Mouse (Mus musculus): ENCODE results near the gene Hkdc1. TPM values are rescaled to one million over a fixed set of nuclear protein-coding genes. Genes with fewer than 3 reads are reported as not detected.
"Not testable (repeated sequence)": the region's sequence is repeated elsewhere in the genome, so short reads cannot be mapped to it uniquely, and the experiment has no call there.

Hkdc1 gene
- polyA plus RNA-seq (2015; fragmentation: Nextera tagmentation; extraction: Ambion mirVana), result 0.11 and 0.28 TPM in 2 replicates

GRCm38 (mm10) chr10:62422255-62422654 lies at the start of gene Hkdc1:
Gene Hkdc1, minus strand, starts transcription at chr10:62422491.
- no peaks in the 10 kb centered on the region for H3K36me3 ChIP-seq (ENCODE audit: control insufficient read depth, insufficient read depth)
- no peak for ATAC-seq
- no peak within 1 kb of the TSS for H3K4me2 ChIP-seq (ENCODE audit: low read length)
- no peaks in the 10 kb centered on the region for H3K4me1 ChIP-seq (replicated peaks; ENCODE audit: control insufficient read depth, insufficient read depth, low read length)
- no peaks in the 10 kb centered on the region for H3K9me3 ChIP-seq (ENCODE audit: control insufficient read depth, low read length)
- H3K4me3 ChIP-seq (replicated peaks; ENCODE audit: low read length), result no peak within 1 kb of the TSS
- no peak within 1 kb of the TSS for H3K27ac ChIP-seq (ENCODE audit: low read length)
- H3K9ac ChIP-seq (replicated peaks; ENCODE audit: low read depth, low read length), result no peak within 1 kb of the TSS
- H3K27me3 ChIP-seq (replicated peaks; ENCODE audit: control insufficient read depth, insufficient read depth, low read length), result no peaks in the 10 kb centered on the region
- WGBS, result 59% methylated on average over 15 of the region's 15 CpGs

DNA sequence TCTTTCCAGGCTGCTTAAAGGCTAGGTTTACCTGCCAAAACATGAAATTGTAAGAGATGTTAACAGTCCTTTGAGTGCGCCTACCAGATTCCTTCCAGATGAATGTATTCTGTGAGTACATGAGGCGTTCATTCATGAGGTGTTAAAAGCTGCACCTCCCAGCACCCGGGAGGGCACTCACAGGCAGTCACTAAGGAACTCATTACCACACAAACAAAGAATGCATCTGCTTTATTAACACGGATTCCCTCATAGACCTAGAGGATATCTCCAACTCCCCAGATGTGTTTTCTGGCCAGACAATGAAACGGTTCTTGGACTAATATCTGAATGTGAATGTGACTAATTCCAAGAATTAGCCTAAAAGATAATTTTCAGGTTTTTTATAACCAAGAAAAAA lies 48.8 kb upstream of the Hkdc1 start:
- Histone ChIP-seq H3K9ac (replicated peaks; ENCODE audit: low read depth, low read length) (no peak overlapping the region), H3K9me3 (ENCODE audit: control insufficient read depth, low read length) (no peaks in the 10 kb centered on the region), H3K36me3 (ENCODE audit: control insufficient read depth, insufficient read depth) (no peaks in the 10 kb centered on the region), H3K4me3 (replicated peaks; ENCODE audit: low read length) (no peak overlapping the region), H3K27me3 (replicated peaks; ENCODE audit: control insufficient read depth, insufficient read depth, low read length) (no peaks in the 10 kb centered on the region), H3K4me1 (replicated peaks; ENCODE audit: control insufficient read depth, insufficient read depth, low read length) (no peaks in the 10 kb centered on the region), H3K27ac (ENCODE audit: low read length) (no peak overlapping the region), H3K4me2 (ENCODE audit: low read length) (no peak overlapping the region)
- no peak for ATAC-seq
- 23% methylated on average over 5 of the region's 5 CpGs for WGBS

GRCm38 (mm10) chr10:62469736-62470135 lies 47.4 kb upstream of the Hkdc1 start:
- WGBS, result 93% methylated on average over 4 of the region's 4 CpGs
- no peaks in the 10 kb centered on the region for H3K9me3 ChIP-seq (ENCODE audit: control insufficient read depth, low read length)
- no peak overlapping the region for H3K27ac ChIP-seq (ENCODE audit: low read length)
- H3K4me1 ChIP-seq (replicated peaks; ENCODE audit: control insufficient read depth, insufficient read depth, low read length), result no peaks in the 10 kb centered on the region
- no peak for ATAC-seq
- no peak overlapping the region for H3K9ac ChIP-seq (replicated peaks; ENCODE audit: low read depth, low read length)
- H3K4me3 ChIP-seq (replicated peaks; ENCODE audit: low read length), result no peak overlapping the region
- H3K36me3 ChIP-seq (ENCODE audit: control insufficient read depth, insufficient read depth), result no peaks in the 10 kb centered on the region
- H3K4me2 ChIP-seq (ENCODE audit: low read length), result no peak overlapping the region
- H3K27me3 ChIP-seq (replicated peaks; ENCODE audit: control insufficient read depth, insufficient read depth, low read length), result no peaks in the 10 kb centered on the region

DNA sequence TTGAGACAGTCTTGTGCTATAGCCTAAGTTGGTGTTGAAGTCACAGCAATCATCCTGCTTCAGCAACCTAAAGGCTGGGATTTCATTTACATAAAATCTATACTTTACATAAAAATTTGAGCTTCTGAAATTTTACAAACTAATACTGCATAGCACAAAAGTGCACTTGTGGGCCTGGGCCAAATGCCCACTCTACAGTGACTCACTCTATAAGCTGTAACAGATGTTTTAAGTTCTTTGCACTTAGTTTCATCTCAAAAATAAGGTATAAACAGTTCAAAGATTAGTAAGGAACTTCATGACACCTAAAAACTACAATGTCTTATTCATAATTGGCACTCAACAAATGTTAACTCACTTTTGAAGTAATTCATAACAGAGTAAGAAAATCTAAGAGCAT lies 39.0 kb upstream of the Hkdc1 start:
- no peak overlapping the region for H3K27ac ChIP-seq (ENCODE audit: low read length)
- H3K27me3 ChIP-seq (replicated peaks; ENCODE audit: control insufficient read depth, insufficient read depth, low read length), result no peaks in the 10 kb centered on the region
- ATAC-seq, result no peak
- H3K4me1 ChIP-seq (replicated peaks; ENCODE audit: control insufficient read depth, insufficient read depth, low read length), result no peaks in the 10 kb centered on the region
- peaks cover 17% of the 10 kb centered on the region for H3K36me3 ChIP-seq (ENCODE audit: control insufficient read depth, insufficient read depth)
- H3K4me3 ChIP-seq (replicated peaks; ENCODE audit: low read length), result no peak overlapping the region
- no peak overlapping the region for H3K9ac ChIP-seq (replicated peaks; ENCODE audit: low read depth, low read length)
- no peak overlapping the region for H3K4me2 ChIP-seq (ENCODE audit: low read length)
- H3K9me3 ChIP-seq (ENCODE audit: control insufficient read depth, low read length), result no peaks in the 10 kb centered on the region

- not testable (repeated sequence) for H3K9me3 ChIP-seq (ENCODE audit: control insufficient read depth, low read length); H3K27ac ChIP-seq (ENCODE audit: low read length); H3K4me2 ChIP-seq (ENCODE audit: low read length); ATAC-seq; H3K4me3 ChIP-seq (replicated peaks; ENCODE audit: low read length); H3K27me3 ChIP-seq (replicated peaks; ENCODE audit: control insufficient read depth, insufficient read depth, low read length); H3K9ac ChIP-seq (replicated peaks; ENCODE audit: low read depth, low read length)
- peaks cover 12% of the 10 kb centered on the region for H3K36me3 ChIP-seq (ENCODE audit: control insufficient read depth, insufficient read depth)
- peaks cover 15% of the 10 kb centered on the region for H3K4me1 ChIP-seq (replicated peaks; ENCODE audit: control insufficient read depth, insufficient read depth, low read length)
- WGBS, result 72% methylated on average over 11 of the region's 11 CpGs
Observed at GRCm38 (mm10) chr10:62452001-62452400, 29.7 kb upstream of the Hkdc1 start.

GRCm38 (mm10) chr10:62450280-62450640 lies 28.0 kb upstream of the Hkdc1 start:
- H3K4me3 ChIP-seq (replicated peaks; ENCODE audit: low read length), result peak overlapping the region; percentile 99
- no peaks in the 10 kb centered on the region for H3K27me3 ChIP-seq (replicated peaks; ENCODE audit: control insufficient read depth, insufficient read depth, low read length)
- H3K36me3 ChIP-seq (ENCODE audit: control insufficient read depth, insufficient read depth), result peaks cover 17% of the 10 kb centered on the region
- H3K4me2 ChIP-seq (ENCODE audit: low read length), result peak overlapping the region; percentile 70
- H3K4me1 ChIP-seq (replicated peaks; ENCODE audit: control insufficient read depth, insufficient read depth, low read length), result peaks cover 15% of the 10 kb centered on the region
- 37% methylated on average over 18 of the region's 18 CpGs for WGBS
- no peak; the same call in 1 of the 2 replicates for ATAC-seq
- H3K9me3 ChIP-seq (ENCODE audit: control insufficient read depth, low read length), result no peaks in the 10 kb centered on the region
- H3K9ac ChIP-seq (replicated peaks; ENCODE audit: low read depth, low read length), result 0 out of 2 replicates have a peak overlapping the region, but pooled peaks have one; percentile 27
- H3K27ac ChIP-seq (ENCODE audit: low read length), result peak overlapping the region; percentile 91

GRCm38 (mm10) chr10:62449364-62450279 lies 27.3 kb upstream of the Hkdc1 start, which contains the start of the genes 4930507D05Rik and Supv3l1:
Gene 4930507D05Rik, plus strand, starts transcription at chr10:62449489.
Gene Supv3l1, minus strand, starts transcription at chr10:62449738.
- under 1% methylated on average over 73 of the region's 73 CpGs for WGBS

GRCm38 (mm10) chr10:62430427-62430826 lies 8.1 kb upstream of the Hkdc1 start:
- ATAC-seq, result no peak
- H3K27ac ChIP-seq (ENCODE audit: low read length), result no peak overlapping the region
- H3K36me3 ChIP-seq (ENCODE audit: control insufficient read depth, insufficient read depth), result peaks cover 43% of the 10 kb centered on the region
- no peaks in the 10 kb centered on the region for H3K4me1 ChIP-seq (replicated peaks; ENCODE audit: control insufficient read depth, insufficient read depth, low read length)
- H3K4me2 ChIP-seq (ENCODE audit: low read length), result no peak overlapping the region
- H3K9ac ChIP-seq (replicated peaks; ENCODE audit: low read depth, low read length), result no peak overlapping the region
- no peaks in the 10 kb centered on the region for H3K9me3 ChIP-seq (ENCODE audit: control insufficient read depth, low read length)
- H3K4me3 ChIP-seq (replicated peaks; ENCODE audit: low read length), result no peak overlapping the region
- H3K27me3 ChIP-seq (replicated peaks; ENCODE audit: control insufficient read depth, insufficient read depth, low read length), result no peaks in the 10 kb centered on the region
- 92% methylated on average over 5 of the region's 5 CpGs for WGBS

More at GRCm38 (mm10) chr10:62449364-62450279, 27.3 kb upstream of the Hkdc1 start, which contains the start of the genes 4930507D05Rik and Supv3l1:
- Histone ChIP-seq H3K9ac (replicated peaks; ENCODE audit: low read depth, low read length) (peak within 1 kb of the TSS; percentile 93), H3K4me1 (replicated peaks; ENCODE audit: control insufficient read depth, insufficient read depth, low read length) (peaks cover 15% of the 10 kb centered on the region), H3K36me3 (ENCODE audit: control insufficient read depth, insufficient read depth) (peaks cover 23% of the 10 kb centered on the region), H3K9me3 (ENCODE audit: control insufficient read depth, low read length) (no peaks in the 10 kb centered on the region), H3K4me2 (ENCODE audit: low read length) (peak within 1 kb of the TSS; percentile 91), H3K4me3 (replicated peaks; ENCODE audit: low read length) (peak within 1 kb of the TSS; percentile 99), H3K27me3 (replicated peaks; ENCODE audit: control insufficient read depth, insufficient read depth, low read length) (no peaks in the 10 kb centered on the region), H3K27ac (ENCODE audit: low read length) (peak within 1 kb of the TSS; percentile 91)
- ATAC-seq, result peak; percentile 96

- Histone ChIP-seq H3K4me1 (replicated peaks; ENCODE audit: control insufficient read depth, insufficient read depth, low read length) (no peaks in the 10 kb centered on the region), H3K27me3 (replicated peaks; ENCODE audit: control insufficient read depth, insufficient read depth, low read length) (no peaks in the 10 kb centered on the region), H3K4me3 (replicated peaks; ENCODE audit: low read length) (no peak overlapping the region), H3K4me2 (ENCODE audit: low read length) (no peak overlapping the region), H3K9ac (replicated peaks; ENCODE audit: low read depth, low read length) (no peak overlapping the region), H3K27ac (ENCODE audit: low read length) (no peak overlapping the region), H3K9me3 (ENCODE audit: control insufficient read depth, low read length) (no peaks in the 10 kb centered on the region), H3K36me3 (ENCODE audit: control insufficient read depth, insufficient read depth) (peaks cover 17% of the 10 kb centered on the region)
- no peak for ATAC-seq
- 46% methylated on average over 9 of the region's 9 CpGs for WGBS
Observed at GRCm38 (mm10) chr10:62425081-62425871, 3.0 kb upstream of the Hkdc1 start.
